Mouse (Mus musculus) E14TG2a.4 (cell line): ENCODE results near the gene Tstd1.

Experiments
- CTCF ChIP-seq: conservative IDR thresholded peaks from 2 replicates; pipeline ENCODE4 v1.5.1; 2014; ENCODE audit warnings: low read length
- POU5F1 ChIP-seq: IDR thresholded peaks from 2 replicates; pipeline ENCODE4 v1.6.1; 2014; ENCODE audit warnings: low read length, borderline replicate concordance

GRCm38 (mm10) chr1:171435974-171436373 is 17.3 kb downstream of the Tstd1 start:
- TF ChIP-seq CTCF (no peak), POU5F1 (no peak)
